Mouse (Mus musculus): ENCODE results near the gene Ppp1r12b.

DNA sequence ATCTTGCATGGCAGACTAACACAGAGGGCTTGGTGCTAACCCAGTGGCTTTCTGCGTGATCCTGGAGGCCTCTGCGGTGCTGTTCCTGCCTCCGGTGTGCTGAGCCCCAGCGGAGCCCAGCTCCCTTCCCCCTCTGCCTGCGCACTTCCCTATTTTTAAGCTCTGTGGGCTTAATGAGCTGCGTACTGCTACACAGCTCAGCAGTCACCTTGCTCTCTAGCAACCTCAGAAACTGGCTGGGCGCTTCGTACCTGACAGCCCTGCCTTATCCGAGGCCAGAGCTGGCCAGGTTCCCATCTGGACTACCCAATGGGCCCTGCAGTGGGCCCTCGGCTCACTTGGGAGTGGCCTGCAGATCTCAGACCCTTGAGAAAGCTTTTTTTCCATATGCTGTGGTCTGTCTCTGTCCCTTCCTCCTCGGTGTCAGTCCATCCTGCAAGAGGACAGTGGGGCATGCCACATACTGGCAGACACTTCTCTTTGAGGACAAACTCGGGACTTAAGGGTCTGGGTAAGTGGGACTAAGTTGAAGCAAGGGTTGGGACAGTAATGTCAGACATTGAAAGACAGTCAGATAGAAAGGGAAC lies 235.9 kb downstream of the Ppp1r12b start:
- TF ChIP-seq POLR2A (IDR thresholded peaks at IDR 0.05; ENCODE audit: borderline replicate concordance, insufficient read depth, low read length) (no peak), CTCF (IDR thresholded peaks at IDR 0.05; ENCODE audit: borderline replicate concordance, insufficient read depth, low read depth, low read length) (no peak)
